ENCODE assay signal across 16 mouse cellular contexts in the genomic region with DNA sequence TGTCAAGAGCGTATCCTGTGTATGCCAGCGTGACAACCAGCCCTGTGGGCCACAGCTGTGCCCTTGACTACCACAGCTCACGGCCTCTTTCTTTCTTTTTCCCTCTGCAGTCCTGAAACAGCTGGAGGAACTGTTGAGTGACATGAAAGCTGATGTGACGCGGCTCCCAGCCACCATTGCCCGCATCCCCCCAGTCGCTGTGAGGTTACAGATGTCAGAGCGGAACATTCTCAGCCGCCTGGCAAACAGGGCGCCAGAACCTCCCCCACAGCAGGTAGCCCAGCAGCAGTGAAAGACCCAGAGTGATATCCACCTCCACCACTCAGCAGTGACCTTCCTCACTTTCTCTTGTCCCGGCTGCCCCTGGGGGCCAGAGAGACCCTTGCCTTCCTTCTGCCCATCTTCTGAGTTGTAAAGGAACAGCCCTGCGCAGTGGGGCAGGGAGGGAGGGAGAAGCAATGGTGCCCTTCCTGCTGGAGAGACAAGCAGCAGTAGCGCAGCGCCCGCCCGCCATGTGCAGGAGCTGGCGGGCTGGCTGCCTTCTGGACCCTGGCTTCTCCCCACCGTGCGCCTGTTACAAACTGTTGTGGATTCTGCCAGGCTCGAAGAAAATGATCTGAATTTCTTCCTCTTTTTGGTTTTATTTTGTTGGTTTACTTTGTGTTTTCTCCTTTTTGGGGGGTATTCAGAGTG. TPM values are rescaled to one million over a fixed set of nuclear protein-coding genes. Genes with fewer than 3 reads are reported as not detected.
DNase-seq lines count a peak whose midpoint lies in the region; TF ChIP-seq lines count a peak whose summit lies in the region.
"Had no signal": no experiment of that assay in that cellular context is flagged by ENCODE, and none has a peak within 500 bp of the region (broad histone marks: within the 10 kb centered on the region; RNA-seq: fewer than 3 reads in every experiment).

No protein-coding gene starts in this region.

- peaks cover 30% of the 10 kb centered on the region for H3K79me2 ChIP-seq in myocyte (ENCODE audit: control insufficient read depth, insufficient read depth)

- H3ac ChIP-seq in myocyte (ENCODE audit: control insufficient read depth, insufficient read length): no peak overlapping the region

- H3K9me3 ChIP-seq in E14TG2a.4 (ENCODE audit: low read length): no peaks in the 10 kb centered on the region
- H3K9me3 ChIP-seq: embryonic facial prominence, embryonic 15.5 days; forebrain, embryonic 12.5 days; heart, embryonic 15.5 days; midbrain, embryonic 12.5 days had no signal

- H3K27me3 ChIP-seq in E14TG2a.4 (ENCODE audit: insufficient read depth, low read length) (no peaks in the 10 kb centered on the region), myocyte (ENCODE audit: control insufficient read depth, insufficient read depth, insufficient read length) (no peaks in the 10 kb centered on the region)
- H3K27me3 ChIP-seq: embryonic facial prominence, embryonic 15.5 days; forebrain, embryonic 12.5 days; heart, embryonic 15.5 days; midbrain, embryonic 12.5 days had no signal

- no peak overlapping the region for H3K4me2 ChIP-seq in myocyte (ENCODE audit: low read depth)
- H3K4me2 ChIP-seq: embryonic facial prominence, embryonic 15.5 days; forebrain, embryonic 12.5 days; heart, embryonic 15.5 days; lung, embryonic 14.5 days; midbrain, embryonic 12.5 days had no signal

- H3K4me3 ChIP-seq in E14TG2a.4 (replicated peaks; ENCODE audit: low read length) (peak overlapping the region; percentile 67), myocyte (no peak overlapping the region)
- H3K4me3 ChIP-seq: embryonic facial prominence, embryonic 15.5 days; forebrain, embryonic 12.5 days; heart, embryonic 15.5 days; midbrain, embryonic 12.5 days had no signal

- no peak for TF ChIP-seq POLR2A in myocyte (IDR thresholded peaks at IDR 0.05; ENCODE audit: insufficient read length, low read depth)

- peak; percentile 21 for DNase-seq in left cerebral cortex, postnatal 4 days
- DNase-seq in left cerebral cortex, postnatal 10 days (ENCODE audit: extremely low spot score in 1 of 2, low spot score in 2 of 2): no peak
- DNase-seq in CD4-positive helper T cell, adult 2 months (ENCODE audit: low read depth, low spot score): peak; percentile 31
- no peak for DNase-seq in retina, embryonic 14.5 days (ENCODE audit: low spot score)
- DNase-seq in spleen, postnatal 14 days (ENCODE audit: low spot score in 2 of 2): no peak
- DNase-seq: cerebellum, adult 9-11 months; gastrocnemius, postnatal 36 days; kidney, adult 9 months; lung, embryonic 14.5 days; lung, postnatal 4 days had no signal

- TF ChIP-seq CTCF in E14TG2a.4 (conservative IDR thresholded peaks at IDR 0.05; ENCODE audit: low read length): no peak

- intact Hi-C loops in left cerebral cortex, postnatal 4 days (cut with DNase I): no loop called here
- intact Hi-C loops in left cerebral cortex, postnatal 10 days (cut with DNase I): no loop called here

- H3K36me3 ChIP-seq in E14TG2a.4 (ENCODE audit: insufficient read depth, low read length) (peaks cover 79% of the 10 kb centered on the region), myocyte (ENCODE audit: control insufficient read depth, insufficient read depth) (peaks cover 41% of the 10 kb centered on the region)

- peaks cover 50% of the 10 kb centered on the region for H3K4me1 ChIP-seq in E14TG2a.4 (replicated peaks; ENCODE audit: low read depth, low read length)

TF ChIP-seq in myocyte, 11 proteins besides CTCF, POLR2A, EP300 and RAD21:
- TF ChIP-seq MYOG (IDR thresholded peaks at IDR 0.05; ENCODE audit: control insufficient read depth in 1 of 3, insufficient read depth in 1 of 3, insufficient read length in 2 of 3, low read depth in 2 of 3): no peak
- TF ChIP-seq SRF (IDR thresholded peaks at IDR 0.05; ENCODE audit: control insufficient read depth, insufficient read length, low read depth): no peak
- no peak for TF ChIP-seq REST (IDR thresholded peaks at IDR 0.05; ENCODE audit: insufficient read depth, insufficient read length)
- TF ChIP-seq POLR2AphosphoS2 (IDR thresholded peaks at IDR 0.05; ENCODE audit: insufficient read length, low read depth): peak; percentile 81
- TF ChIP-seq TCF3 (IDR thresholded peaks at IDR 0.05; ENCODE audit: insufficient read length, low read depth): no peak
- no peak for TF ChIP-seq MYOD1 (IDR thresholded peaks at IDR 0.05; ENCODE audit: control insufficient read depth in 1 of 3, insufficient read length in 2 of 3, low read depth in 2 of 3)
- no peak for TF ChIP-seq E2F4 (IDR thresholded peaks at IDR 0.05; ENCODE audit: insufficient read depth)
- no peak for TF ChIP-seq MAX (IDR thresholded peaks at IDR 0.05; ENCODE audit: low read depth)

RNA-seq across cellular contexts. Expression of a gene that starts 1.9 kb away (rescaled TPM):
- 10 to 100 TPM; 43.0 to 44.5 TPM for total RNA-seq in left cerebral cortex, postnatal 4 days (2021)
- 10 to 100 TPM; 32.4 to 35.6 TPM for total RNA-seq in left cerebral cortex, postnatal 10 days (2021)
- 55.4 TPM for polyA plus RNA-seq in myocyte (2012; fragmentation: generic; extraction: Trizol)

RNA-seq across cellular contexts. Expression of a gene that starts 15.2 kb away (rescaled TPM):
- 10 to 100 TPM; 27.0 to 28.3 TPM for total RNA-seq in left cerebral cortex, postnatal 4 days (2021)
- 10 to 100 TPM; 38.7 to 40.2 TPM for total RNA-seq in left cerebral cortex, postnatal 10 days (2021)
- polyA plus RNA-seq in myocyte (2012; fragmentation: generic; extraction: Trizol): 244 TPM

RNA-seq across cellular contexts. Expression of a gene that starts 34.1 kb away (rescaled TPM):
- 100 to 1,000 TPM; 173 to 175 TPM for total RNA-seq in left cerebral cortex, postnatal 4 days (2021)
- 100 to 1,000 TPM; 147 to 157 TPM for total RNA-seq in left cerebral cortex, postnatal 10 days (2021)
- 133 TPM for polyA plus RNA-seq in myocyte (2012; fragmentation: generic; extraction: Trizol)

RNA-seq across cellular contexts. Expression of a gene that starts 36.4 kb away (rescaled TPM):
- 1,000 to 10,000 TPM; 1,244 to 1,314 TPM for total RNA-seq in left cerebral cortex, postnatal 4 days (2021)
- 1,000 to 10,000 TPM; 1,896 to 1,966 TPM for total RNA-seq in left cerebral cortex, postnatal 10 days (2021)
- 9,871 TPM for polyA plus RNA-seq in myocyte (2012; fragmentation: generic; extraction: Trizol)

Comparison
In these comparisons a context has a peak if more than half of its experiments do, and no peak if none do; other contexts are left out.
1. DNase-seq: peak in left cerebral cortex, postnatal 4 days (single experiment) and CD4-positive helper T cell, adult 2 months (single experiment); none in left cerebral cortex, postnatal 10 days (0 of 2), retina, embryonic 14.5 days (single experiment) and spleen, postnatal 14 days (0 of 2).